Mouse (Mus musculus) myocyte (in vitro differentiated cells): Measurements from ENCODE around the gene Fstl4.

ENCODE experiments used
- MAX ChIP-seq: IDR thresholded peaks from one replicate; pipeline ENCODE4 v1.6.1; 2011; ENCODE audit warnings: low read depth, mild to moderate bottlenecking, control low read depth
- MYOG ChIP-seq, 3 experiments: IDR thresholded peaks; one replicate each; pipeline ENCODE4 v1.6.1; 2011; ENCODE audit warnings: control low read depth in 2 of 3, low read depth in 2 of 3, mild to moderate bottlenecking in 2 of 3; ENCODE audit not compliant: insufficient read length in 2 of 3, control insufficient read depth in 1 of 3, insufficient read depth in 1 of 3
- POLR2A ChIP-seq: IDR thresholded peaks from one replicate; pipeline ENCODE4 v1.6.1; 2011; ENCODE audit warnings: low read depth, mild to moderate bottlenecking, control low read depth, moderate library complexity; ENCODE audit not compliant: insufficient read length
- POLR2AphosphoS2 ChIP-seq: IDR thresholded peaks from one replicate; pipeline ENCODE4 v1.6.1; 2011; ENCODE audit warnings: low read depth, control low read depth; ENCODE audit not compliant: insufficient read length
- REST ChIP-seq: IDR thresholded peaks from one replicate; pipeline ENCODE4 v1.6.1; 2011; ENCODE audit warnings: mild to moderate bottlenecking, control low read depth, moderate library complexity; ENCODE audit not compliant: insufficient read depth, insufficient read length
- TCF12 ChIP-seq: IDR thresholded peaks from one replicate; pipeline ENCODE4 v1.6.1; 2011; ENCODE audit warnings: mild to moderate bottlenecking, control low read depth; ENCODE audit not compliant: poor library complexity, insufficient read depth, severe bottlenecking
- TCF3 ChIP-seq: IDR thresholded peaks from one replicate; pipeline ENCODE4 v1.6.1; 2011; ENCODE audit warnings: low read depth, control low read depth; ENCODE audit not compliant: insufficient read length
- USF1 ChIP-seq: IDR thresholded peaks from one replicate; pipeline ENCODE4 v1.6.1; 2011; ENCODE audit warnings: low read depth, mild to moderate bottlenecking, control low read depth, moderate library complexity

DNA sequence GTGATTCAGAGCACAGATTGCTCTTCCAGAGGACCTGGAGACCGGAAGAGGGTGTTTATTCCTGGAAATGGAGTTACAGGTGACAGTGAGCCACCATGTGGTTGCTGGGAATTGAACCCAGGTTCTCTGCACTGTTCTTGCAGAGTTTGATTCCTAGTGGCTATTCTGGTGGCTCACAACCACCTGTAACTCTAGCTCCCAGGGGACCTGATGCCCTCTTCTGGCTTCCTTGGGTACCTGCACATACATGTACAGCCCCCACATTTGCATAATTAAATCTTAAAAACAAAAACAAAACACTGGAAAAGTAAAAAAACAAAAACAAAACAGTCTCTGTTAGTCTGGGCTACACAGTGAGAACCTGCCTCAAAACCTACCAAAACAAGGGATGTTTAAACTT lies 2.6 kb upstream of the Fstl4 start:
- TF ChIP-seq POLR2A (no peak), MYOG (IDR thresholded peaks at IDR 0.05; ENCODE audit: control insufficient read depth in 1 of 3, insufficient read depth in 1 of 3, insufficient read length in 2 of 3, low read depth in 2 of 3) (no peak), REST (no peak), POLR2AphosphoS2 (no peak), TCF12 (no peak), MAX (no peak), TCF3 (no peak), USF1 (no peak)
